Mouse (Mus musculus) liver (tissue): Measurements from ENCODE around the gene Gm44502.

Experiments used
- DNase-seq: peaks from one replicate; pipeline ENCODE4 v3.0.0-alpha.2; 2020; ENCODE audit warnings: mixed read lengths

Gene Gm44502

GRCm38 (mm10) chr15:89429352-89430221 lies at the start of gene Gm44502, which contains the start of the genes C730034F03Rik and Chkb:
Gene Gm44502 (minus strand): TSS chr15:89429696.
Gene C730034F03Rik (plus strand): TSS chr15:89429589.
Gene Chkb (minus strand): TSS chr15:89429908.
- peak; percentile 94 for DNase-seq

- no peak for DNase-seq
Observed at GRCm38 (mm10) chr15:89478622-89479021, 49.1 kb upstream of the Gm44502 start.

GRCm38 (mm10) chr15:89477806-89478205 lies 48.3 kb upstream of the Gm44502 start:
- no peak for DNase-seq

GRCm38 (mm10) chr15:89477091-89477491 lies 47.6 kb upstream of the Gm44502 start, which contains the start of gene Arsa:
Gene Arsa (minus strand): TSS chr15:89477425.
- DNase-seq: no peak

GRCm38 (mm10) chr15:89476475-89476815 lies 46.9 kb upstream of the Gm44502 start:
- DNase-seq: no peak

- DNase-seq: peak; percentile 95
Observed at GRCm38 (mm10) chr15:89475611-89476474, 46.3 kb upstream of the Gm44502 start.

GRCm38 (mm10) chr15:89475293-89475600 lies 45.8 kb upstream of the Gm44502 start:
- no peak for DNase-seq

- no peak for DNase-seq
Observed at GRCm38 (mm10) chr15:89474596-89475292, 45.2 kb upstream of the Gm44502 start.

GRCm38 (mm10) chr15:89473921-89474320 lies 44.4 kb upstream of the Gm44502 start:
- no peak for DNase-seq

GRCm38 (mm10) chr15:89473370-89473769 lies 43.9 kb upstream of the Gm44502 start:
- DNase-seq: no peak

GRCm38 (mm10) chr15:89471476-89471875 lies 42.0 kb upstream of the Gm44502 start:
- DNase-seq: no peak

GRCm38 (mm10) chr15:89468577-89468976 lies 39.1 kb upstream of the Gm44502 start:
- DNase-seq: no peak

GRCm38 (mm10) chr15:89465052-89465451 lies 35.6 kb upstream of the Gm44502 start:
- no peak for DNase-seq

- DNase-seq: no peak
Observed at GRCm38 (mm10) chr15:89463334-89464235, 34.1 kb upstream of the Gm44502 start.

- no peak for DNase-seq
Observed at GRCm38 (mm10) chr15:89462176-89462575, 32.7 kb upstream of the Gm44502 start.

- DNase-seq: no peak
Observed at GRCm38 (mm10) chr15:89461321-89461720, 31.8 kb upstream of the Gm44502 start.

GRCm38 (mm10) chr15:89460298-89460697 lies 30.8 kb upstream of the Gm44502 start:
- no peak for DNase-seq

GRCm38 (mm10) chr15:89459821-89460220 lies 30.3 kb upstream of the Gm44502 start:
- no peak for DNase-seq

GRCm38 (mm10) chr15:89458942-89459341 lies 29.4 kb upstream of the Gm44502 start:
- DNase-seq: no peak

- no peak for DNase-seq
Observed at GRCm38 (mm10) chr15:89455642-89456041, 26.1 kb upstream of the Gm44502 start.

GRCm38 (mm10) chr15:89454857-89455256 lies 25.4 kb upstream of the Gm44502 start:
- DNase-seq: no peak
